Mouse (Mus musculus) lung, adult 18-20 months (tissue): ENCODE data around the gene BC048562.

Experiments
- DNase-seq, 2 experiments: peaks; one replicate each; pipeline ENCODE4 v3.0.0; 2022; ENCODE audit warnings: mixed read lengths in 2 of 2

Gene BC048562

DNA sequence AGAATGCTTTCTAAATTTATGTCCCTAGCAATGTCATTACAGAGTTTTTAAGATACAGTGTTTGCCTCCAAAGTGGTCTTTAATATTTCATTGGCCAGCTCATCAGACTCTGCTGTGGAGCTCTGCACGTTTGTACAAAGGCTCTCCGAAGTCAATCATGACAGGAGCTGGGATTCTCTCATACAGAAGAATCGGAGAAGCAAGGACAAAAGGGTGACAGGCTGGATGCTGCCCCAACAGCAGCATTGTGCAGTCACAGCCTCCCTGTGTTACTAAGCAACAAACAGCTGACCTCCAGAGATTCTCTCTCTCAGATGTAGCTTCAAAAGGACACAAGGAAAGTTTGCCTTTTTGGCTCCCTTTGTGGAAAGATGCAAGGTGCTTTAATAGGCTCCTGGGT is at the start of gene BC048562:
TSS of gene BC048562 (plus strand) at position 301 of the 400 bp plus-strand sequence.
- no peak for DNase-seq

DNA sequence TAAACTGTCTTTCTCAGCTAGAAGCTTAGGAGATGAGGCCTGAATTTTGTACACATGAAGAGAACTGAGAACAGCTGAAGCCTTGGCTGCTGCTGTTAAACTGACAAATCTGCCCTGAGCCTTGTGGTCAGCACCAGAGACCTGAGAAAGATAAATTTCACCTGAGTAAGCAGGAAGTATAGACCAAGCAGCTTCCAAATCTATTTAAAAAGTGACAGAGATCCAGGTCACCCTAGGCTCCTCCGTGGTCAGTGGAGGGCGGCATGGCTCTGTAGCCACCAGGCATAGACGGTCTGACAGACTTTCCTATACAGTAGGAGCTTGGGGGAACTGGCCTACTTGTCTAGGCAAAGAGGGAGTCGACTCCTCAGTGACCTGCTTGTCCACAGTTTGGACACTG is 49.5 kb upstream of the BC048562 start:
- DNase-seq = no peak

DNA sequence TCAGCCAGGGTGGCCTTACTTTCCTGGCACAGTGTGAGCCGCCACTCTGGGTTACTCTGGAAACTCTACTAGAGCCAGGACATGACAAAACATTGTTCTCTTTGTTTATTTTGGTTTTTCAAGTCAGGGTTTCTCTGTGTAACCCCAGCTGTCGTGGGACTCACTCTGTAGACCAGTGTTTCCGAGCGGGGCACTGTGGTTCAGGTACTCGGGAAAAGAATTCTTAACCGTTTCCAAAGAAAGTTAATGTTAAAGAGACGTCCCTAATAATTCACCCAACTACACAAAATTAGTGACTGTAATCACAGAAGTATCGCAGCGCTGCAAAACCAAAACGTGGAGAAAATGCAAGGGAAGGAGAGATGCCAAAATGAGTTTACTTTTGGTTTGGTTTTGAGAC is 47.7 kb upstream of the BC048562 start:
- no peak for DNase-seq

DNA sequence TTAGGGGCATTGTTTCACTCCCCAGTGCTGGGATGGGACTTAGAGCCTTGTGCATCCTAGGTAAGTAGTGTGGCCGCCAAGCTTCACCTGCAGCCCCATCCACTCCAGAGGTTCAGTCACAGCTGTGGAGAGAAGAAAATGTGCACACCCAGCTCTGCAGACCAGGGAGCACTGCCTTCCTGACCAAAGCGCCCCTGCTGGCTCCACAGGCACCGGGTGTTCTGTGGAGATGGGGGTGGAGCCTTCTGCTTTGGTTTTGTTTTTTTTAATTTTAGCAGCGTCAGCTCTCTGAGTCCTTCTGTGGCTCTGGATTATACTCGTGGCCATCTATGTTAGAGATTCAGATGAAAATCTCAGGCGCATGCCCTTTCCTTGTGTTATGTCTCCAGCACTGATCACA is 47.1 kb upstream of the BC048562 start:
- DNase-seq = no peak

DNA sequence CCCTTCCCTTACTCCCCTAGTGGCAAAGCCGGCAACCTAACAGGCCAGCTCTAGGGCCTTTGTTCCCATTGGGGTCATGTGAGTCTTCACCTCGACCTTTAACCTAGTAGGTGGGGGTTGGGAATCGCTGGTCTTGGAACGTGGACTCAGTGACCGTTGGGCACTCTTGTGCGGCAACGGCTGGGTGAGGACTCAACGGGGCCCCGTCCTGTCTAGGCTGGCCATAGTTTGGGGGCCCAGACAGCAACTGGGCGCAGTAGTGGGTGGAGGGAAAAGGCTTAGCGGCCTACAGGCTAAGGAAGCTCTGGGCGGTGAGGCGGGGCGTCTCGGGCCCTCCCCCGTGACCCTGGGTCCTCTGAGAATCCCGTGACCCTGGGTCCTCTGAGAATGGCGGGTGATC is 43.6 kb upstream of the BC048562 start, which contains the start of gene 1700102P08Rik:
TSS of gene 1700102P08Rik (plus strand) at position 130 of the 400 bp plus-strand sequence.
- DNase-seq = no peak

DNA sequence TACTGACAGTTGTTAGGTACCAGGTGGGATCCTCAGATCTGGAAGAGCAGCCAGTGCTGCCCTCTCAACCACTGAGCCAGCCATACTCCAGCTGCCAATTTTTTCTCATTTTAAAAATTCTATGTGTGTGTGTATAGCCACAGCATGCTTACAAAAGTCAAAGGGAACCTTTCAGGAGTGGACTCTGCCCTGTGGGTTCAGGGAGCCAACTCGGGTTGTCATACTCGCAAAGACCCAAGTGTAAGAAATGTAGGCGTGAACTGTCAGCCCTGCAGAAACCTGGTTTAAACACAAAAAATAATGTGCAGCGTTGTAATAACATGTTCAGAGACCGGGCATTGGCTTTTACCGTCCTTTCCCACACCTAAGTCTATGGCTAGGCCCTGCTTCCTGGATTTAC is 42.1 kb upstream of the BC048562 start:
- no peak for DNase-seq

DNA sequence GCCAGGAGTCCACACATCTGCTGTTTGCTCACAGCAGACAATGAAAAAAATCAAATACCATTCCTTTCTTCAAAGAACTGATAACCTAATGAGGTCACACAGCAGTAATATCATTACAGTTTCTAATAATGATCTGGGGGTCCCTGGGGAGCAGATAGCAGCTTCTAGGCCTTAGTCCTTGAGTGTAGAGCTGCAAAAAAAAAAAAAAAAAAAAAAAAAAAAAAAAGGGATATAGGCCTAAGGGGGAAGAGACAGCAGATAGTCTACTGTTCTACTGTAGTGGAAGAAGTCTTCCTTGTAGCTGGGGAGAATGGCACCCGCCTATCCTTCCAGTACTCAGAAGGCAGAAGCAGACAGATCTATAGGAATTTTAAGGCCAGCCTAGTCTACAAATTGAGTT is 40.9 kb upstream of the BC048562 start:
- no peak for DNase-seq

DNA sequence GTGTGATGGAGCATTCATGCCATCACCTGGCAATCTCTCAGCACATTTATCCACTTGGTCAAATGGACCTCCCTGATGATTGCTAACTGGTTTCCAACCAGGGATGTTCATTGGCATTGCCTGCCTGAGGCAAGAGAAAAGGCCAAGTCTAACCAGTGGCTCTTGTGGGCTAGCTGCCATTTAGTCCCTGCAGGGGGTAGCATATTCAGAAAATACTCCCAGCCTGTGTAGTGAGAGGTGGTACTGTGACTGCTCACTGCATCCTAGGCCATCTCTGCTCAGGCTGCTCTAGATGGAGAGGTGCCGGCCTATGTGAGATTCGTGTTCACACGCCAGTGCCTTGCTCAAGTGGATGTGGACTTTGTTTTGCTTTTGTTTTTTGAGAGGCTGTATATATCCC is 38.0 kb upstream of the BC048562 start:
- no peak for DNase-seq

DNA sequence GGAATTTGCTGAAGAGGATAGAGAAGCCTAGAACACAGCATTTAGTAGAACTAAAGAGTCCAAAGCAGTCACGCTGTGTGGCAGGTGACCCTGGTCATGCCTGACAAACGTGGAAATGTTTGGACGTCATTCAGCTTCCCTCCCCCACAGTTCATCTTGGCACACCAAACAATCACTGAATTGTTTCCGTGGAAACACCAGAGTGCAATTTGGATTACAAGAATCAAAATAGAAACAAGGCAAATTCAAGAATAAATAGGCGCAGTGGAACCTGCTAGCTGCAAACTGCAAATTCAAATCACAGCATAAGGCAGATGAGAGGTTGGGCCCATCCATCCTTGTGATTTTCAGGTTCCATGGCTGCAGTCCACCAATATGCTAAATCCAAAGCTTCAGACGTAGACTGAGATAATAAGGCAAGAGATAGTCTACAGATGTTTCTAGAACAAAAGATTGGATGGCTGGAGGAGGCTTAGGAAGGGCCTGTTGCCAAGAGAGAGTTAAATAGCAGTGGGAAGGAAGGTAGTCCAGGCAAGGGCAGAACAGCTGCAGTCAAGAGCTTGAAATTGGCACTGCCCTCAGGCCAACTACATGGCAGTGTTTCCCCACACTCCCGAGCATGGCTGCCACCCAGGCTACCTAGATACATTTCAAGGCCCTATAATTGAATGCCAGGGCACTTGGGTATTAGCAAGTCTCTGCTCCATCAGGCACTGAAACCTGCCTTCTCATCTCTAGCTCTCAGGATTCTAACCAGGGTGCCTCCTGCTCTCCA is 34.9 kb upstream of the BC048562 start:
- DNase-seq = peak; percentile 24 to 35

DNA sequence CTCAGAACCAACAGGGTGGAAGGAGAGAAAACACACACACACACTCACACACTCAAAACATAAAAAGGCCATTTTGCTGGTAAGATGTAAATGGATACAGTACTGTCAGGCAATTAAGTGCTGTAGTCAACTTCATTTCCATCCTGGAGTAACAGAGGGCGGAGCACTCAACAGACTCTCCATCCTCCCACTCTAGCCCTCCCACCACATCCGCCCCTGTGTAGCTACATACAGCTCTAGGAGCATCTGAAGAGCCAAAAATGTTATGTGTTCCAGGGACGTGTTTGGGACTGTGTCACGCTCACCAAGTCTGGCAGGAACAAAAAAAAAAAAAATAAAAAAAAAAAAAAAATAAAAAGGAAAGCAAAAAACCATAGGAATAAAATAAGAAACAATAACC is 33.2 kb upstream of the BC048562 start:
- DNase-seq = no peak

DNA sequence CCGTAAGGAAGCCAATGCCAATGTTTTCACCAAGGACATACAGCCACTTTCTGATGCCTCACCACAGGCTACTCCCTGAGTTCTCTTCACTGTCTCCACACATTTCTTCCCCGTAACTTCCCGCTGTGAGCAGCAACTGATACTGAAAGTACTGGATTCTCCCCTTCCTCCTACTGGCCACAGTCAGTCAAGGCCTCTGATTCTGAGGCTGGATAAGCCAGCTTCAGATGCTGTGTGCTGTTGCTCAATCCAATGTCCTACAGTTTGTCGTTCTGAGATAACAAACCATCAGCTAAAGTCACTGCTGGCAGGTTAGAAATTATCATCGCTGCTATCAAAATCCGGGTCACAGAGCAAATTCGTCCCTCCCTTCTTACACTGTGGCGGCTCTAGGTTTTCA is 31.8 kb upstream of the BC048562 start:
- no peak for DNase-seq

DNA sequence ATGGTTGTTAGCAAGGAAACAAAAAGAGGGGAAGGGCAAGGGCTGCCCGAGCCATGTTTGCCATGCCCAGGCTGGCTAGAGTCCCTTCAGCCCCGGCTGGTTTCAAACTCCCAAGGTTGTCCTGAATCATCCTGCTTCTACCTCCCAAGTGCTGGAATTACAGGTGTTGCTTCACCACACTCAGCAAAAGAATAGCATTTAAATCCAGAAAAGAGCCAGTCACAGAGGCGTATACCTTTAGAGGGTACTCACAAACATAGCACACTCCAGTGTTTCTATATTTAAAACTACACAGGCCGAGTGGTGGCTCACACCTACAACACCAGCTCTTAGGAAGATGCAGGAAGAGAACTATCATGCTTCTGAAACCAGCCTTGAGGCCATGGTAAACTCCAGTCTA is 26.7 kb upstream of the BC048562 start:
- DNase-seq = no peak

DNA sequence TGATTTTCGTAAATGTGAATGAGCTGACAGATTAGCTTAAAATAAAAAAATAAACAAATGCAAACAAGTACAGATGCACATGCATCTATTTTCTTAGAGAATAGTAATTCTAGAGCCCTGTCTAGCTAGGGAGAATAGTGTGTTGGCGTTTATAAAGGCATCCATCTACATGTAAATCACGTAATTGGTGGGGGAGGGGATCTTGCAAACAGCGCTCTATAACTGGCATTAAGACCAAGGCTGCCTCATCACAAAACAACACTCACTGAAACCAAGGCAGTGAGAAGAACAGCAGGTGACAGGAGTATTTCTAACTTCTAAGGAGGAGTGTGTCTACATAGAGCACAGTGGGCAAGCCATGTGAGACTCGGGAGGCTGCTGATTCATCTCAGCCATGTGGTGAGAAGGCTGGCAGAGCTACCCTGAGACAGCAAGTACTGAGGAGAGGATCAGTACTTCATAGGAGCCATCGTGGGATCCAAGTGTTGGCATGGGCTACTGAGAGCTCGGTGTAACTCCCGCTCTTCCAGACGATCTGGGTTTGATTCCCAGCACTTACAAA is 24.8 kb upstream of the BC048562 start:
- DNase-seq = no peak

DNA sequence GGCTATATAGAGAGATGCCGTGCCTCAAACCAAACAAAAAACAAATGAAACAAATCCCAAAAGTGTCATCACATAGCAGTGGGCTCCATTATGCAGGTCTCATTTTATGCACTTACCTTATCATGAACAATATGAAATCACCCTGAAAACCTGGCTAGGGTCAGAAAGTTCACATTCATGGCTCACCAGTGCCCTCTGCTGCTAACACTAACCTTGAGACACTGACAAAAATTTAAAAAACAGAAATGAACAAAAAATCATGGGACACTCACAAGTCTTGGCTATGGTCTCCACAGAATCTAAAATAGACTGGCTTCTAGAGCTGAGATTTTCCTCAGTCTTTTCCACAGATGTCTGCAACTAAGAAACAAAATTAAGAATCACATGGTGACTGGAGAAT is 24.1 kb upstream of the BC048562 start:
- peak in 1 of 2 experiments; percentile 13 for DNase-seq

DNA sequence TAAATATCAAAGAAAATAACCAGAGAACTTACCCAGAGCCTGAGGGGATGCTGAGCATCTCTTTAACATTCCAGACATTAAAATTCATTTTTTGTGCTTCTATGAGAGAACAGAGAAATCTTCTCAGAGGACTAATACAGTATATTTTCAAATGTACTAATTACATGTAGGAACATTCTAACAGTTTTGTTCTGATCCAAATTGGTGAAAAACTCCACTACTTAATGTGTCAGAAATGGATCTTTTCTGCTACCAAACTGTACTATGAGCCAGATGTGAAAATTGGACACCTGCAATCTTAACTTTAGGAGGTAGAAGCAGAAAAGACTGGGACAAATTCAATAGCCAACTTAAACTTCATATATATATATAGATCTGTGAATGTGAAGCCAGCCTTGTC is 7.9 kb upstream of the BC048562 start, which contains the start of gene Ccdc36:
TSS of gene Ccdc36 (minus strand) at position 101 of the 400 bp plus-strand sequence.
- no peak for DNase-seq

DNA sequence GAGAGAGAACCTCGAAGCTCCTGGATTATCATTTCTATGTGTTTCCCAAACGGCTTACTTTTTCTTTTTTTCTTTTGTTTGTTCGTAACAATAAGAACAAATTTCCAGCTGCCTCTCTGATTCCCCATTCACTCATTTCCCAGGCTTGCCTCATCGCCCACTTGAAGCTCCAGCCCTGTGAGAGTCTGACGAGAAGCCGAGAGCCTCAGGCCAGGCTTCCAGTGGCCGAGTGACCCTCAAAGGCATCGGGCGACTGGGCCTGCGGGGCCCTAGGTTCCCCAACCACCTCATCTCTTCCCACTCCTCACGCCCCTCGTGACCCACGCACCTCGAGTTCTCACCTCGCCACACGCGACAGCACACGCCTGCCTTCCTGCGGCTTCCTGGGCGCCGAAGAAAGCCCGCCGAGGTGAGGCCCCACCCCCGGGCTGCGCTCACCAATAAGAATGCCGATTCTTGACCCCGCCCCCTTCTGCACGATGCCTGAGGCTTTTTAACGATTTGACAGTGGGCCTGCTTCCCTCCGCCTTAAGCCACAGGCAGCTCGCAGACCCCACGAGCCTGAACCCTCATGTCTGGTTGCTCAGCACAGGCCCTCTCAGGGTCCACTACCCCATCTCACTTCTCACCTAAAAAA is 4.7 kb upstream of the BC048562 start:
- no peak for DNase-seq

DNA sequence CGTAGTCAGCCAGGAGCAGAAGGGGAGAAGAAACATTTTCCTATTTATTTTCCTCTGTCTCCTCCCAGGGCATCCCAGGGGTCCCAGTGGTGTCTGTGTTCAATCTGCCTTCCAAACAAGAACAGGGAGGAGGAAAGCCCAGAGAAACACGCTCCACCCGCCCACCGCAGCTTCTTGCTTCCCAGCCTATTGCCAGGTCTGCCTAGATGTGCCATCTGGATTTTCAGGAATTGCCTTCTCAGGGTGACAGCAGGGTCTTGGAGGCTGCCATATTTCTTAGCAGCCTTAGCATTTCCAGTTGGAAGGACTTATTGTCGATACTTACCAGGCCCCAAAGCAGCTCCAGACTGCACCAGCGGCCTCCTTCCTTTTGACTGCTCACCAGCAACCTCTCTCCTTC is 2.9 kb downstream of the BC048562 start:
- DNase-seq = no peak

DNA sequence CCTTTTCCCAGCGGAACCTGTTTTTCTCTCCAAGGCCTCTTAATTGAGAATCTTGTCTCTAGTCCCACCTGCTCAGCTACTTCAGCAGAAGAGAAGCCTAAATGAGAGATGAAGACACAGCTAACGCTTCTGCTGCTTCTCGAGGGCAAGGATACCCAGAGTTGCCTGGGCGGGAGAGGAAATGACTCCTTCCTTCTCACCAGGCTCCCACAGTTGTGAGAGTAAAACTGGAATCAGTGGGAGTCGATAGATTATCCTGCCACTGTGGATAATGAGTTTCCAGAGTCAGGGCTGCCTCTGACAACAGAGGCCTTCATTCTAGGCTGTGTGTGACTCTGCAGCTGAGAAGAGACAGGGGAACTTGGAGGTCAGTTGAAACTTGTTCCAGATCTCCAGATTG is 4.2 kb downstream of the BC048562 start:
- DNase-seq = no peak

DNA sequence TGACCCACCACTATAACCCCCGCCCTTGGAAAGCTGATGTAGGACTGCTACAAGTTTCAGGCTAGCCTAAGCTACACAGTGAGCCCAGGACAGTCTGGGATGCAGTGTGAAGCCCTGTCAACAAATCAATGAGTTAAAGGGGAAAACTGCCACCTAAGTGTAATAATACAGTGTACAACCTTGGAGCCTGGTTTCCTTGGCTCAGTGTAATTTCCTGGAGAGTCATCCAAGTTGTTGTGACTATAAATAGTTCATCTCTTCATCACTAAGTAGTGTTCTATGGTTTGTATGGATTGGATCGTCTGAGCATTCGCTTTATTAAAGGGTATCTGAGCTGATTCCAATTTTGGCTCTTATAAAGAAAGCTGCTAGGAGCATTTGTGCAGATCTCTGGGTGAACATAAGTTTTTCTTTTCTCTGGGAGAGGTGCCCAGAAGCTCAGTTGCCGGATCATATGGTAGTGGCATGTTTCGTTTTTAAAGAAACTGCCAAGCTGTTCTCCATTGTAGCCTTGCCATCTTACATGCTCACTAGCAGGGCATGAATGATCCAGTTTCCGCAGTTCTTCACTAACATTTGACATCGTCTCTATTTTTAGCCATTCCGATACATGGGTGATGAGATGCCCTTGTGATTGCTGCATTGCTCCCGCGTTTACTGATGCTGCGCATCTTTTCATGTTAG is 5.1 kb downstream of the BC048562 start:
- DNase-seq = no peak

DNA sequence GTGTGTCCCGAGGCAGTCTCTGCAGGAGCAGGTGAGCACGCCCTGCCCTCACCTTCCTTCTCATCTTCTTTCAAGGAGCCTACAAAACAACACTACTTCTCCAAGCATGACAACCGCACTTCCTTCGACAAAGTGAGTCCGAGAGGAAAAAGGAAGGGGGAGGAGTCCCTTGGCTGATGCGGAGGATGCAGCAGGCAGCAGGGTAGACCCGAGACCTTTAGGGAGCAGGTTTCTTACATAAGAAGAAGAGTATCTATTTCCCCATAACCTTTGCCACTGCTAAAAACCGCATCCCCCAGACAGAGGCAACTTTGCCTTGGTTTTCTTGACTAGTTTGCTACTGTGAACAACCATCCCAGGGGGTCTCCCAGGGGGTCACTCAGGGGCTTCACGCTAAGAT is 8.8 kb downstream of the BC048562 start:
- no peak for DNase-seq

DNA sequence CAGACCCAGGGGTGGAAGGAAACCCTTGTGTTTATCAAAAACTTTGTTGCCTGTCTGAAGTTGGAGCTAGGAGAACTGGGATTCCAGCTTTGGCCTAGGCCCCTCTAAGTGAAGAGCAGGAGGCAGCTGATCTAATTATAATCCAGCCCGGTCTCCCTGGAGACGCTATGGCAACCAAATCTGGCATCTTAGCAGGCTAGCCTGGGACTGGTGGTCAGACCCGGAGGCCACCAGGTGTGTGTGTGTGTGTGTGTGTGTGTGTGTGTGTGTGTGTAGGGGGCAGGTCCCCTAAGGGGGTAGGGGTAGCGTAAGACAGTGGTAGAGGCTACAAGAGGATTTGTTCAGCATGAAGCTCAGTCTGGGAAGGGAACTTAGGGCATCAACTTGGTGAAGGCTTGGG is 13.6 kb downstream of the BC048562 start:
- DNase-seq = no peak

DNA sequence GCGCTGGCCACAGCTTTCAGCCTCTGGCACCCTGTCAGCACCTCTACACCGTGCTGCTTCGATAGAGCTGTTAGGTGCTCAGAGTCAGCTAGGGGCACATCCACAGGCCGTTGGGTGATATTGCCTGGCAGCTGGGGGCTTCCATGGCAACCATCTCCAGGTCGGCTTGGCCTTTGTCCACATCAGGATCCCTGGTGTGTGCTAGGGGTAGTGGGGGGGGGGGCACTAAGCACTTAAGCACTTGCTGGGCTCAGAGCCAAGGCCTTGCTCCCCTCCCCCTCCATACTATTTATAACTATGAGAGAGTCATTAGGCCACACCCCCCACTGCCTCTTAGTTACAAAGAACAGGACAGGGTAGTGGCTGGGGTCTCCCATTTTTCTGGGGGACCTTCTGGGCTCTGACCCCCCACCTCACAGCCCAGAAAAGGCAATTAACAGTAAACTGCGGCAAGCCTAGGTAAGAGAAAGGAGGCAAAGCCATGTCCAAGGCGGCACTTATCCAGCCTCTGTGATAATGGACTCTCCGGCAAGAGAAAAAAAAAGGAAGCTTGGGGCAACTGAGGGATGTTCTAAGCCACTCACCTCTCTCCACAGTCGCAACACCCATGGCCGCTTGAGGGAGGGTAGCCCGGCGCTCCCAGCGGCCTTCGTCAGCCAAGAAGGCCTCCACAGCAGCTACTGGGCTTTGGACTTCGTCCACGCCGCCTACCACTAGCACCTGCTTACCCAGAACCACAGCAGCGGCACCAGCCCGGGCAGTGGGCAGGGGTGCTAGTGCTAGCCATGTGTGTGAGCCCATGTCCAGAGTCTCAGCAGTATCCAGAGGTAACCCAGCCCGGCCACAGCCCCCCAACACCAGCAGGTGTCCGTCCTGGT is 14.2 kb downstream of the BC048562 start:
- peak in 1 of 2 experiments; percentile 24 for DNase-seq

DNA sequence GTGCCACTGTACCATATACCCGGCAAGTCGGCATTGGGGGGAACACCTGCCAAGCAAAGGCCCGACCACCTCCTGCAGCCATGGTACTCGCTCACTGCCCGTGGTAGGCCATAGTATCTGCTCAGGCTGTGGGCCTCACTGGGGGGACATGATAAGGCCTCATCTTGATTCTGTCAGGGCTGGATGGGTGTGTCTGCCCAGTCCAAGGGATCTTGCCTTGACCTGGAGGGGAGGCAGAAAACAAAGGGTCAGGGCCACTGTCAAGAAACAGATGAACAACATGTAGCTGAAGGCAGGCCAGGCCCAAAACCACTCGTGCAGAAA is 14.8 kb downstream of the BC048562 start:
- no peak for DNase-seq
